8 mouse cellular contexts compared by ENCODE assay signal in the genomic region with DNA sequence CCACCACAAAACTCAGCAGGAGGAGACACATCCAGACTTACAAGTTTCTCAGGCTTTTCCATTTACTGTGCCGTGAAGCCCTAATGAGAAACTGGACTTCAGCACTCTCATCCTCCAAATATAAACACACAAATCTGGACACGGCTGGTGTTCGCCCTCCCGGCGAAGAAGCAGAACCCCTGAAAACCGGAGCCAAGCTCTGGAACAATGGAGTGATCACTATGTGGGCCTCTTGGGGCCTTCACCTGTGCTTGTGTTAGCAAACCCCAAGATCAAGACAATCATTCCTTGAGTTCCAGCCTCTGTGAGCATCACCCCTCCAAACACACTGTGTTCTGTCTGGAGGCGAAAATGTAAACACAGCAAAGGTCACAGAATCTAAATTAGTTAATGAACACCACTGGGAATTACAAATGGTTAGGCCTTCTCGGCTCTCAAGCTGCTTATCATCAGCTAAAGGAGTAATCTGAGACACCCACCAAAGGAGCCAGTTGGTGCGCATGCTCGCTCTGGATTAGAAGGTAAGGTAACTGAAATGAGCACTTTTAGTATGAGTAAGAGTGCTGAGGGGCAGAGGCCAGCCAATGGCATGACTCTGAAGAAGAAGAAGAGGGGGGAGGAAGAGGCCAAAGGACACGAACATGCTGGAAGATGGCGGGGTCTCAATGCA. TPM values are rescaled to one million over a fixed set of nuclear protein-coding genes. Genes with fewer than 3 reads are reported as not detected.
DNase-seq lines count a peak whose midpoint lies in the region; ATAC-seq and TF ChIP-seq lines count a peak whose summit lies in the region.

No protein-coding gene starts in this region.

- H3K27me3 ChIP-seq in limb, embryonic 13.5 days: no peaks in the 10 kb centered on the region
- no peaks in the 10 kb centered on the region for H3K27me3 ChIP-seq in limb, embryonic 10.5 days (ENCODE audit: low read depth, poor library complexity, severe bottlenecking)
- no peaks in the 10 kb centered on the region for H3K27me3 ChIP-seq in heart, embryonic 16.5 days (ENCODE audit: control insufficient read depth, insufficient read depth, low read length)
- no peaks in the 10 kb centered on the region for H3K27me3 ChIP-seq in liver, postnatal 0 days (ENCODE audit: insufficient read depth, low read length)

- no peak for TF ChIP-seq EP300 in liver, postnatal 0 days (IDR thresholded peaks at IDR 0.05; ENCODE audit: low read depth)

- H3K9ac ChIP-seq in limb, embryonic 13.5 days: no peak overlapping the region
- peak overlapping the region; percentile 37; the same call in 1 of the 2 replicates for H3K9ac ChIP-seq in heart, embryonic 16.5 days (ENCODE audit: low read length)
- no peak overlapping the region; the same call in 1 of the 2 replicates for H3K9ac ChIP-seq in liver, postnatal 0 days (replicated peaks)

- no peaks in the 10 kb centered on the region for H3K36me3 ChIP-seq in limb, embryonic 13.5 days
- H3K36me3 ChIP-seq in limb, embryonic 10.5 days: no peaks in the 10 kb centered on the region
- no peaks in the 10 kb centered on the region for H3K36me3 ChIP-seq in heart, embryonic 16.5 days (ENCODE audit: control insufficient read depth, insufficient read depth)
- no peaks in the 10 kb centered on the region for H3K36me3 ChIP-seq in liver, postnatal 0 days (replicated peaks; ENCODE audit: insufficient read depth, low read length)

- peak overlapping the region; percentile 91 for H3K27ac ChIP-seq in gastrocnemius, adult 2 months
- peak overlapping the region; percentile 6; the same call in 1 of the 2 replicates for H3K27ac ChIP-seq in limb, embryonic 13.5 days
- no peak overlapping the region for H3K27ac ChIP-seq in limb, embryonic 10.5 days
- peak overlapping the region; percentile 86 for H3K27ac ChIP-seq in heart, embryonic 16.5 days (ENCODE audit: low read length)
- H3K27ac ChIP-seq in liver, postnatal 0 days (ENCODE audit: low read depth): peak overlapping the region; percentile 94

- no peak for TF ChIP-seq CTCF in gastrocnemius, adult 2 months (IDR thresholded peaks at IDR 0.05)
- no peak for TF ChIP-seq CTCF in liver, postnatal 0 days (IDR thresholded peaks at IDR 0.05; ENCODE audit: low read depth)

- H3K9me3 ChIP-seq in limb, embryonic 13.5 days: no peaks in the 10 kb centered on the region
- no peaks in the 10 kb centered on the region for H3K9me3 ChIP-seq in limb, embryonic 10.5 days (replicated peaks)
- no peaks in the 10 kb centered on the region for H3K9me3 ChIP-seq in heart, embryonic 16.5 days (replicated peaks; ENCODE audit: control insufficient read depth, low read length)
- H3K9me3 ChIP-seq in liver, postnatal 0 days (ENCODE audit: low read length): no peaks in the 10 kb centered on the region

- peak; percentile 31 for DNase-seq in gastrocnemius, adult 2 months
- no peak for DNase-seq in gastrocnemius, postnatal 25 days
- no peak for DNase-seq in limb, embryonic 10.5 days (ENCODE audit: low spot score)
- DNase-seq in liver, postnatal 0 days: peak; percentile 22
- no peak for DNase-seq in right cerebral cortex, postnatal 14 days
- DNase-seq in right cerebral cortex, postnatal 36 days (ENCODE audit: low spot score in 2 of 2): no peak

- no peak for ATAC-seq in limb, embryonic 13.5 days (ENCODE audit: low FRiP score, low read depth)
- 0 out of 2 replicates have a peak, but pooled peaks have one; percentile 30 for ATAC-seq in heart, embryonic 16.5 days (replicated peaks; ENCODE audit: extremely low read depth, insufficient read depth, low FRiP score)
- peak; percentile 68 for ATAC-seq in liver, postnatal 0 days

- peak overlapping the region; percentile 58 for H3K4me3 ChIP-seq in gastrocnemius, adult 2 months
- H3K4me3 ChIP-seq in limb, embryonic 13.5 days: no peak overlapping the region
- no peak overlapping the region for H3K4me3 ChIP-seq in limb, embryonic 10.5 days
- no peak overlapping the region for H3K4me3 ChIP-seq in heart, embryonic 16.5 days (ENCODE audit: low read length)
- 0 out of 2 replicates have a peak overlapping the region, but pooled peaks have one; percentile 10 for H3K4me3 ChIP-seq in liver, postnatal 0 days (ENCODE audit: low read depth, low read length)

- H3K4me1 ChIP-seq in limb, embryonic 13.5 days: peaks cover 23% of the 10 kb centered on the region
- peaks cover 16% of the 10 kb centered on the region for H3K4me1 ChIP-seq in limb, embryonic 10.5 days
- H3K4me1 ChIP-seq in heart, embryonic 16.5 days (ENCODE audit: control insufficient read depth, insufficient read depth, low read length): peaks cover 46% of the 10 kb centered on the region
- H3K4me1 ChIP-seq in liver, postnatal 0 days (ENCODE audit: insufficient read depth): peaks cover 20% of the 10 kb centered on the region

- no peak overlapping the region for H3K4me2 ChIP-seq in limb, embryonic 13.5 days (replicated peaks)
- H3K4me2 ChIP-seq in heart, embryonic 16.5 days (ENCODE audit: low read depth, low read length): peak overlapping the region; percentile 44
- peak overlapping the region; percentile 63 for H3K4me2 ChIP-seq in liver, postnatal 0 days (ENCODE audit: low read depth, low read length)

- intact Hi-C loops in gastrocnemius, adult 2 months (cut with DNase I): loop anchor here (5.0 kb wide), 1 partner anchor 70 kb away; no protein-coding TSS in a partner anchor

- WGBS in limb, embryonic 13.5 days: 70% methylated on average over 12 of the region's 12 CpGs
- WGBS in limb, embryonic 10.5 days: 74% methylated on average over 12 of the region's 12 CpGs
- WGBS in heart, embryonic 16.5 days: 59% methylated on average over 12 of the region's 12 CpGs
- 51% methylated on average over 12 of the region's 12 CpGs for WGBS in liver, postnatal 0 days (ENCODE audit: insufficient replicate concordance)

RNA-seq across cellular contexts. Expression of gene Lamc1, which starts 24.9 kb away (rescaled TPM):
- 10 to 100 TPM; 67.7 to 71.6 TPM for total RNA-seq in gastrocnemius, adult 2 months (2021)
- total RNA-seq in gastrocnemius, postnatal 25 days (2021): 100 to 1,000 TPM; 102 to 113 TPM
- polyA plus RNA-seq in limb, embryonic 13.5 days (2015; fragmentation: Nextera tagmentation; extraction: Ambion mirVana): 31.7 and 35.5 TPM in 2 replicates
- 25.4 and 25.6 TPM in 2 replicates for polyA plus RNA-seq in limb, embryonic 10.5 days (2016; fragmentation: Nextera tagmentation; extraction: Ambion mirVana)
- polyA plus RNA-seq in heart, embryonic 16.5 days (2015; fragmentation: Nextera tagmentation; extraction: Ambion mirVana): 73.8 and 85.3 TPM in 2 replicates
- polyA plus RNA-seq in liver, postnatal 0 days (2015; fragmentation: Nextera tagmentation; extraction: Ambion mirVana): 9.6 and 11.5 TPM in 2 replicates

Comparison
In these comparisons a context has a peak if more than half of its experiments do, and no peak if none do; other contexts are left out.
1. DNase-seq: peak in gastrocnemius, adult 2 months (single experiment) and liver, postnatal 0 days (single experiment); none in gastrocnemius, postnatal 25 days (single experiment), limb, embryonic 10.5 days (single experiment), right cerebral cortex, postnatal 14 days (single experiment) and right cerebral cortex, postnatal 36 days (0 of 2).
2. H3K4me3 ChIP-seq: peak in gastrocnemius, adult 2 months (single experiment) and liver, postnatal 0 days (single experiment); none in limb, embryonic 13.5 days (single experiment), limb, embryonic 10.5 days (single experiment) and heart, embryonic 16.5 days (single experiment).